Mouse (Mus musculus): Measurements from ENCODE around the gene Dclk2. TPM values are rescaled to one million over a fixed set of nuclear protein-coding genes. Genes with fewer than 3 reads are reported as not detected.

The Dclk2 gene
- polyA plus RNA-seq, 1 experiment from 2014 or later: 2.4 TPM

DNA sequence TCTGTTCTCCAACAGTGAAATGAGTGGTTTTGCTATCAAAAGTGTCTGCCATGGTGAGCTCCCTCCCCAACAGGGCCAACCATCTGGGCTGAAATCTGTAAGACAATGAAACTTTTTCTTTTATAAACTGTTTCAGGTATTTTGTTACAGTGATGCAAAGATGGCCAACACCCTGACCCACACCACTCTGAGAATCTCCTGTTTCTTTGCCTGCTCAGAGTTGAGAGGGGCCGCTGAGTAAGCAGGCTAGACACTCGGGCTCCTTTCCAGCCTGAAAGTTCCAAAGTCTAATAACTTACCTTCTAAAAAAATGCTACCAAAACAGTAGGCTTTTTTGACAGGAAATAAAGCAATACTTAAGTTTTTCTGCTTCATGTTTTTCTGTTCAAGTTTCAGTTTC is 78.2 kb downstream of the Dclk2 start:
- no peaks in the 10 kb centered on the region for H3K9me3 ChIP-seq (replicated peaks)
- ATAC-seq (replicated peaks; ENCODE audit: insufficient number of reproducible peaks, insufficient read depth, low FRiP score, low read depth): no peak
- 0 out of 2 replicates have a peak, but pooled peaks cover 2% of the 10 kb centered on the region for H3K4me1 ChIP-seq (replicated peaks)
- H3K36me3 ChIP-seq: no peaks in the 10 kb centered on the region
- WGBS: 87% methylated on average over 2 of the region's 2 CpGs
- H3K27me3 ChIP-seq: no peaks in the 10 kb centered on the region
- H3K9ac ChIP-seq: no peak overlapping the region
- H3K4me2 ChIP-seq: no peak overlapping the region
- H3K27ac ChIP-seq: no peak overlapping the region
- no peak overlapping the region for H3K4me3 ChIP-seq

DNA sequence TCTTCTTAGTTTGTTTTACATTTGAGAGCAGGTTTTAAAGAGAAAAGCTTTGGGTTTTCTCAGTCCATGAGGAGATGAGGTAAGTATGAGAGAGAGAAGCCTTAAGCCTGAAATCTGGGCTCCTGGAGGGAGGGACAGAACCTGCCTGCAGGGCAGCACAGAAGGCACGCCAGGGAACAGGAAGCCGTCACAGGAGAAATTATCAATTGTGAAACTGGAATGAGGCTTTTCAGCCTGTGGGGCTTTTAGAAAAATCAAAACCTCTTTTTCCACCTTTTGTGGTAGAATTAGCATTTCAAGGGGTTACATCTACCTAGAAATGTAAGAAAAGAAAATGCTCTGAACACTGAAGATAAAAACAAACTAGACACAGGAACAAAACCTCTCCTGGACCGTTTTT is 81.0 kb downstream of the Dclk2 start:
- Histone ChIP-seq H3K9ac (no peak overlapping the region), H3K27me3 (no peaks in the 10 kb centered on the region), H3K36me3 (no peaks in the 10 kb centered on the region), H3K4me2 (no peak overlapping the region), H3K27ac (no peak overlapping the region), H3K4me1 (replicated peaks) (no peaks in the 10 kb centered on the region), H3K9me3 (replicated peaks) (no peaks in the 10 kb centered on the region), H3K4me3 (no peak overlapping the region)
- no peak for ATAC-seq (replicated peaks; ENCODE audit: insufficient number of reproducible peaks, insufficient read depth, low FRiP score, low read depth)
- WGBS: 47% methylated on average over 3 of the region's 3 CpGs

DNA sequence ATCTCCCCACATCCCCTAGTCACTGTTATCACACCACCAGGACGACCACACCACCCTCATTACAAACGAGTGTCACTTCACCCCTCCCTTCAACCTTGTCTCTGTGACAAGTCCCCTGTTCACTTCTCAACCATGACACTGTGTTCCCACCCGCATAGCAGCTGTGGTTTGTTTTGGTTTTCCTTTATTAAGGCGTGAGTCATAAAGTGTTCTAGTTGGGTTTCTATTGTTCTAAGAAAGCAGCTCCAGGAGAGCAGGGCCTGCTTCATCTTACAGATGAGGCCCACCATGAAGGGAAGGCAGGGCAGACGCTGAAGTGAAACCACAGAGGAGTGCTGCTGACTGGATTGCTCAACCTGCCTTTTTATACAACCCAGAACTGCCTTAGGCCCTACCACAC is 83.3 kb downstream of the Dclk2 start:
- no peaks in the 10 kb centered on the region for H3K4me1 ChIP-seq (replicated peaks)
- H3K36me3 ChIP-seq: no peaks in the 10 kb centered on the region
- ATAC-seq (replicated peaks; ENCODE audit: insufficient number of reproducible peaks, insufficient read depth, low FRiP score, low read depth): no peak
- H3K27ac ChIP-seq: no peak overlapping the region
- H3K4me2 ChIP-seq: no peak overlapping the region
- no peak overlapping the region for H3K9ac ChIP-seq
- no peak overlapping the region for H3K4me3 ChIP-seq
- no peaks in the 10 kb centered on the region for H3K27me3 ChIP-seq
- WGBS: 45% methylated on average over 5 of the region's 5 CpGs
- no peaks in the 10 kb centered on the region for H3K9me3 ChIP-seq (replicated peaks)

DNA sequence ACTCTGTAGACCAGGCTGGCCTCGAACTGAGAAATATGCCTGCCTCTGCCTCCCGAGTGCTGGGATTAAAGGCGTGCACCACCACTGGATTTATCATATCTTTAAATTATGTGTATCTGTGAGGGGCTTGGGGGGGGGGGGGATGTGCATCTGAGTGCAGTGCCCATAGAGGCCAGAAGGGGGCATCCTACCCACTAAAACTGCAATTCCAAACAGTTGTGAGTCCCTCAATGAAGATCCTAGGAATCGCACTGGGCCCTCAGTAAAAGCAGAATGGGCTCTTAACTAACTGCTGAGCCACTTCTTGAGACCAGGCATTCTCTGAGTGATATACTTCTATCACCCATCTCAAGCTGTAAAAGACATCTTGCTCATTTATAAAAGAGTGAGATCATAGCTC is 85.5 kb downstream of the Dclk2 start:
- ATAC-seq (replicated peaks; ENCODE audit: insufficient number of reproducible peaks, insufficient read depth, low FRiP score, low read depth): no peak
- 94% methylated on average over 4 of the region's 4 CpGs for WGBS

DNA sequence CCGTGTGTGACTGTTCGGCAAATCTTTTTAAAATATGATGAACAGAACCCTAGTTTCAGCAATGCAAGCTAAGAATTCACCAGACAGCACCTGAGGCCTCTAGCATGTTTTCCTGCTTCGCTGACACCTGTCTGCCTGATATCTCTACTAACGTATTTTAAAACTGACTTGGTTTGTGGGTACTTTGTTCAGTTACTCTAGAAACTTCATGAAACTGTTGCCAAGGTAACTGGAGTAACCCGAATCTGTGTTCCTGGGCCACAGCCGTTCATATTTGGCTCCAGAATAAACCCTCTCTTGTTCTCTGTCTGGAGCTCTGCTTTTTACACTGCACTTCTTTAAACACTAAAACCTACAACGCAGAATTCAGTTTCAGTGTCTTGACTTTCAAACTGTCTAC is 86.3 kb downstream of the Dclk2 start:
- Histone ChIP-seq H3K4me3 (no peak overlapping the region), H3K9me3 (replicated peaks) (no peaks in the 10 kb centered on the region), H3K27me3 (no peaks in the 10 kb centered on the region), H3K27ac (no peak overlapping the region), H3K4me1 (replicated peaks) (no peaks in the 10 kb centered on the region), H3K4me2 (no peak overlapping the region), H3K36me3 (no peaks in the 10 kb centered on the region), H3K9ac (no peak overlapping the region)
- ATAC-seq (replicated peaks; ENCODE audit: insufficient number of reproducible peaks, insufficient read depth, low FRiP score, low read depth): no peak
- WGBS: 81% methylated on average over 7 of the region's 7 CpGs

More for the DNA sequence above, 85.5 kb downstream of the Dclk2 start:
- Histone ChIP-seq H3K4me3 (no peak overlapping the region), H3K9ac (no peak overlapping the region), H3K4me2 (no peak overlapping the region), H3K4me1 (replicated peaks) (no peaks in the 10 kb centered on the region), H3K36me3 (no peaks in the 10 kb centered on the region), H3K27me3 (no peaks in the 10 kb centered on the region), H3K9me3 (replicated peaks) (no peaks in the 10 kb centered on the region), H3K27ac (no peak overlapping the region)

DNA sequence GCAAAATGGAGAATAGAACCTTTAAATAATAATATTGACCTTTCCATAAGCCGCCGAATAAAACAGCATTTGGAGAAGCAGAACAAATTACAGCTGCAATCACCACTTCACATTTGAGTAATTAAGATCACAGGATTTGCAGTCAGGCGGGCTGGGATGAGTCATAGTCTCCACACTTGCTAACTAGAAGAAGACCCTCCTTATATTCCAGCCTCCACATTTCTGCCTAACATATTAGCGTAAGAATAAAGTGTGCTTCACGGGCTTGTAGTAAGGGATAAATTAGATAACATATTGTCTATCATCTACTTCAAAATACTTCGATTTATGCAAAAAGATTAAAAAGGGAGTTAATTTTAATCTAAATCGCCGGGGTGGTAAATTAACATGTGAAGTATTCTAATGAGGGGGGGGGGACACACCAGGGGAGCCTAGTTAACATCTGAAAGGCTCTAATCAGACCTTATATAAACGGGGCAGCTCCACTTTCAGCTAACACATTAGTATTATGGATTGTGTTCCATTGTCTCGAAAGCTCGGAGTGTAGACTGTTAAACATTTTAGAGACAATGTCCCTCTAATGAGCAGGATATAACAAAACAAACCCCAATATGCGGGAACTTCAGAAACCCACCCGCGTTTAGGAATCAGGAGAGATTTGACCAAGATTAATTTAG is 87.9 kb downstream of the Dclk2 start:
- no peaks in the 10 kb centered on the region for H3K36me3 ChIP-seq
- no peak overlapping the region for H3K9ac ChIP-seq
- WGBS: 45% methylated on average over 14 of the region's 14 CpGs
- ATAC-seq (replicated peaks; ENCODE audit: insufficient number of reproducible peaks, insufficient read depth, low FRiP score, low read depth): no peak
- H3K27ac ChIP-seq: no peak overlapping the region
- no peak overlapping the region for H3K4me2 ChIP-seq
- H3K9me3 ChIP-seq (replicated peaks): no peaks in the 10 kb centered on the region
- no peaks in the 10 kb centered on the region for H3K27me3 ChIP-seq
- H3K4me1 ChIP-seq (replicated peaks): no peaks in the 10 kb centered on the region
- no peak overlapping the region for H3K4me3 ChIP-seq

DNA sequence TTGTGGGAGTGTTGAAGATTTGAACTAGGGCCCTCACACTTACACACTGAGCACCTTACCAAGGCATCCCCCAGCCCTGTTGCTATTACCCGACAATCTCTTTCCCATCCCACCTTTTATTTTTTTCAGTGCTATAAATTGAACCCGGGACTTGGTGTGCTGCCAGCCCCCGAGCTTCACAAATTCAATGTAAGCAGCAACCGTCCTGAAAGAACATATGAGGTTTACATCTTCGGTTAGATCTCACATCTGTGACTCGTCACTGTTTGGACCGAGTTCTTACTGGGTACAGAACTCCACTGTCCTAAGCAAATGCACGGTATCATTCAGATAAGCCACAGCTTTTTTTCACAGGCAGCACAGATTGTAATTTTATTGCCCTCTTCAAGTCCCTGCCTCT is 88.5 kb downstream of the Dclk2 start:
- Histone ChIP-seq H3K27me3 (no peaks in the 10 kb centered on the region), H3K4me1 (replicated peaks) (no peaks in the 10 kb centered on the region), H3K4me2 (no peak overlapping the region), H3K9ac (no peak overlapping the region), H3K36me3 (no peaks in the 10 kb centered on the region), H3K9me3 (replicated peaks) (no peaks in the 10 kb centered on the region), H3K4me3 (no peak overlapping the region), H3K27ac (no peak overlapping the region)
- 57% methylated on average over 8 of the region's 8 CpGs for WGBS
- no peak for ATAC-seq (replicated peaks; ENCODE audit: insufficient number of reproducible peaks, insufficient read depth, low FRiP score, low read depth)

DNA sequence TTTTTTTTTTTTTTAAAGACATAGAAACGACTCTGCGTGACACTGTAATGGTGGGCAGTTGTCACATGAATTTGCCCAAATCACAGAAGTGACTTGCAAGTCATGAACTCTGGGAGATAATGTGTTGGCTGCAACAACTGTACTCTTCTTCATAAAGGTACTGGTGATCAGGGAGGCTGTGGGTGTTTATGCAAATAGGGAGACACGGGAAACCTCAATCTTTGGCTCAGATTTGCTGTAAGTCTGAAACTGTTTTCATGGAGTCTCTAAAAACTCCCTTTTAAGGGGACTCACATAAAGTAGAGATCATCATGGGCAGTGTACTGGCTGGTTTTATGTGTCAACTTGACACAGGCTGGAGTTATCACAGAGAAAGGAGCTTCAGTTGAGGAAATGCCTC is 93.1 kb downstream of the Dclk2 start:
- no peak overlapping the region for H3K4me3 ChIP-seq
- no peaks in the 10 kb centered on the region for H3K36me3 ChIP-seq
- ATAC-seq (replicated peaks; ENCODE audit: insufficient number of reproducible peaks, insufficient read depth, low FRiP score, low read depth): no peak
- H3K27me3 ChIP-seq: no peaks in the 10 kb centered on the region
- H3K9ac ChIP-seq: no peak overlapping the region
- no peak overlapping the region for H3K27ac ChIP-seq
- 81% methylated on average over 3 of the region's 3 CpGs for WGBS
- H3K9me3 ChIP-seq (replicated peaks): no peaks in the 10 kb centered on the region
- no peak overlapping the region for H3K4me2 ChIP-seq
- no peaks in the 10 kb centered on the region for H3K4me1 ChIP-seq (replicated peaks)

DNA sequence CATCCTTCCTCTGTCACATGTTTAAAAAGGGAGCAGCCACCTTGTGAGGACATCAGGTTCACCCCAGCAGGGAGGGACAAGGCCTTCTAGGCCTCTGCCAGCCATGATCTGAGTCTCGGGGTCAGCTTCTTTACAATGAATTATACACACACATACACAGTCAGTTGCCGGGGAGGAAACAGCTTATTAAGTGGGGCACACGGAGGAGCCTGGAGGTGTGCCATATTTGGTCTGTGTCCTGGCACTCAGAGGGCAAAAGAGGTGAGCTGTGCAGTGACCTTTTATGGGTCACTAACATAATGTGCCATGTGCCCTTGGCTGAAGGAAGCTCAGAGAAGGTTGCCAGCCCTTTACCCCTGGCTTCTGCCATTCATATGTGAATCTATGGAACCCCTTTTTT is 99.3 kb downstream of the Dclk2 start:
- 67% methylated on average over 3 of the region's 3 CpGs for WGBS
- ATAC-seq (replicated peaks; ENCODE audit: insufficient number of reproducible peaks, insufficient read depth, low FRiP score, low read depth): no peak

DNA sequence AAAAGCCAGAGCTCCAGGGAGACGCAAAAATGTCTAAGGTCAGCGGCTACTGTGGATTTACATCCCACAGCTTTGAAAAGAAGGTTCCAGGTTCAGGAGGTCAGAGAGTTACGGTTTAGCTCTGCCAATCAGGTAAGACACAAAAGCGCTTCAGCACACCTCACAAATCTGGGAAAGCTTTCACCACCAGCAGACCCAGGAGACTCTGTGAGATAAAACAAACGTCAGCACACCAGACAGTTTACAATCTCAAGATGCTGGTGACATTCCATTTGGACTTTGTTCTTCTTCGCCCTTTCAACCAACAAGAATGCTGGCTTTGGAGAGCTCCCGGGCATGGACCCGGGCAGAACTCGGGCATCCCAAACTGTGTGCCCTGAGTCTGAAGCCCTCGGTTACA is 100.3 kb downstream of the Dclk2 start:
- Histone ChIP-seq H3K27ac (no peak overlapping the region), H3K4me1 (replicated peaks) (no peaks in the 10 kb centered on the region), H3K9me3 (replicated peaks) (no peaks in the 10 kb centered on the region), H3K27me3 (no peaks in the 10 kb centered on the region), H3K36me3 (no peaks in the 10 kb centered on the region), H3K4me3 (no peak overlapping the region), H3K4me2 (no peak overlapping the region), H3K9ac (no peak overlapping the region)
- no peak for ATAC-seq (replicated peaks; ENCODE audit: insufficient number of reproducible peaks, insufficient read depth, low FRiP score, low read depth)
- WGBS: 41% methylated on average over 10 of the region's 10 CpGs

More for the DNA sequence above, 99.3 kb downstream of the Dclk2 start:
- no peaks in the 10 kb centered on the region for H3K9me3 ChIP-seq (replicated peaks)
- no peaks in the 10 kb centered on the region for H3K27me3 ChIP-seq
- H3K4me2 ChIP-seq: no peak overlapping the region
- H3K4me3 ChIP-seq: no peak overlapping the region
- no peak overlapping the region for H3K27ac ChIP-seq
- no peaks in the 10 kb centered on the region for H3K4me1 ChIP-seq (replicated peaks)
- H3K9ac ChIP-seq: no peak overlapping the region
- no peaks in the 10 kb centered on the region for H3K36me3 ChIP-seq

DNA sequence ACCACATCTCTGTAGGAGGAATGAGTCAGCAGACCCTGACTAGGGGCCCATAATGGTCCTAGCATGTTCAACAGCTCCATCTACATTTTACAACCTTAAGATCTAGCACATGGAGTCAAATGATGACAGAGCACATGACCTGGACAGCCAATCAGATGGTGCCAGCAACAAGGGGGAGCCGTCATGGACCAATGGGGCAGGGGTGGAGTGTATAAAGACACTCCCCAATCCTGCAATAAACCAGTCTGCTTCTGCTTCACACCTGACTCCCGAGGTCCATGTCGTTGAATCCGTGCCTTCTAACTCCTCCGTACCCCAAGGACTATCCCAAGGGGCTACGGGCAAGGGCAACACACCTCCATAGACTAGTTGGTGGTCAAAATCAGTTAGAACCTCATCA is 101.3 kb downstream of the Dclk2 start:
- no peaks in the 10 kb centered on the region for H3K27me3 ChIP-seq
- ATAC-seq (replicated peaks; ENCODE audit: insufficient number of reproducible peaks, insufficient read depth, low FRiP score, low read depth): no peak
- H3K4me2 ChIP-seq: no peak overlapping the region
- whole genome bisulfite sequencing: 95% methylated on average over 6 of the region's 6 CpGs
- H3K9ac ChIP-seq: no peak overlapping the region
- H3K9me3 ChIP-seq (replicated peaks): no peaks in the 10 kb centered on the region
- H3K4me1 ChIP-seq (replicated peaks): no peaks in the 10 kb centered on the region
- no peaks in the 10 kb centered on the region for H3K36me3 ChIP-seq
- H3K4me3 ChIP-seq: no peak overlapping the region
- no peak overlapping the region for H3K27ac ChIP-seq

DNA sequence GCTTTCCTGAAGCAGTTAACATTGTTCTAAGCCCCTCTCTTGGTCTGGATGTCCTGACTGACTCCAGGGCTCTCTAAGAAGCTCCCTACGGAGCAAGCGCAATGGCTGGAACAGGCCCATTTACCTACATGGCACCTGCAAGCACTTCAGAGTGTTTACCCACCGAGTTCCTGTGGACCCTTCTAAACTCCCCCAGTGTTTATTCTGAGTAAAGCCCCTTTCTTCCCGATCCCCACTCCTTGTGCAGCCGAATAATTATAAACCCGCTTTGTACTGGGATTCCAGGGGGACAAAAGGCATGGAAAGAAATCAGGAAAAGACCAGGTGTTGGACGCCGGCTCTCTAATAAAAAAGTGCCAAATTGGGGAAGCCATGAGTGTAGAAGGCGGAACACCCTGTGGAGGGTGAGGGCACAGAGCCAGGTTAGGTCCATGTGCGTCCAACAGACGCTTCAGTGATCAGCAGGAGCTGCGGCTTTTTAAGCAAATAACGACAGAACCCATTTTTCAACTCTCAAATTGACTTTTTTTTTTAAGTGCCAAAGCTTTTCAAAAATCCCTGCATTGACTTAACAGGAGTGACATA is 102.6 kb downstream of the Dclk2 start:
- Histone ChIP-seq H3K27me3 (no peaks in the 10 kb centered on the region), H3K36me3 (no peaks in the 10 kb centered on the region), H3K4me3 (no peak overlapping the region), H3K27ac (no peak overlapping the region), H3K4me2 (no peak overlapping the region), H3K9me3 (replicated peaks) (no peaks in the 10 kb centered on the region), H3K4me1 (replicated peaks) (no peaks in the 10 kb centered on the region), H3K9ac (no peak overlapping the region)
- no peak for ATAC-seq (replicated peaks; ENCODE audit: insufficient number of reproducible peaks, insufficient read depth, low FRiP score, low read depth)
- WGBS: 86% methylated on average over 13 of the region's 13 CpGs
